Mouse (Mus musculus): ENCODE results near the gene Prss33. TPM values are rescaled to one million over a fixed set of nuclear protein-coding genes. Genes with fewer than 3 reads are reported as not detected.

The Prss33 gene
- total RNA-seq, 2 experiments from 2014 or later = not detected

DNA sequence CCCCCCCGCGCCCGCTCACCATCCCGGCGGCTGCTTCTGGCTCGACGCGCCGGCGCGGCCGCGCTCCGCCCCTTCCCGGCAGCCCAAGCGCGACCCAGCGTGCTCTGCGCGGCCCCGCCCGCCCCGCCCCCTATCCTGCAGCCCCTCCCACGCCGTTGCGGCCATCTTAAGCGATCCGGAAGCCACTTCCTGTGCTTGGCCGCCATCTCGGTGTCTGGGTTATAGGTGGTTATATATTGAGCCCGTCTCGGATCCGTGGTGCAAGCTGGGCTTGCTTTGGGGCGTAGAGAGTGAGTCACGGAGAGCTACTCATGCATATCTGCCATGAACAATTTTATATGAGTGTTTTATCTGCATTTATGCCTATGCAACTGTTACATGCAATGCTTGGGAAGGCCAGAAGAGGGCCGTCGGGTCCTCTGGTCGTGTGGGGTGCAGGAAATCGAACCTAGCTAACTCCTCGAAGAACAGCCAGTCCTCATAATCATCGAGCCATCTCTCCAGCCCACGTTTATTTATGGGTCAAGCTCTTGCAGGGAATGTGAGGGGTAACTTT lies 6.7 kb downstream of the Prss33 start, which contains the start of gene Elob:
Gene Elob (minus strand): TSS at position 73 of the 556 bp plus-strand sequence.
- ATAC-seq (replicated peaks; ENCODE audit: low FRiP score, low TSS enrichment, poor library complexity, severe bottlenecking) = peak; percentile 72

- peak; percentile 52 for ATAC-seq (replicated peaks; ENCODE audit: low FRiP score, low TSS enrichment, poor library complexity, severe bottlenecking)
Observed at GRCm38 (mm10) chr17:23828271-23829001, 7.4 kb downstream of the Prss33 start.

GRCm38 (mm10) chr17:23825591-23825990 lies 10.3 kb downstream of the Prss33 start:
- no peak for ATAC-seq (replicated peaks; ENCODE audit: low FRiP score, low TSS enrichment, poor library complexity, severe bottlenecking)

DNA sequence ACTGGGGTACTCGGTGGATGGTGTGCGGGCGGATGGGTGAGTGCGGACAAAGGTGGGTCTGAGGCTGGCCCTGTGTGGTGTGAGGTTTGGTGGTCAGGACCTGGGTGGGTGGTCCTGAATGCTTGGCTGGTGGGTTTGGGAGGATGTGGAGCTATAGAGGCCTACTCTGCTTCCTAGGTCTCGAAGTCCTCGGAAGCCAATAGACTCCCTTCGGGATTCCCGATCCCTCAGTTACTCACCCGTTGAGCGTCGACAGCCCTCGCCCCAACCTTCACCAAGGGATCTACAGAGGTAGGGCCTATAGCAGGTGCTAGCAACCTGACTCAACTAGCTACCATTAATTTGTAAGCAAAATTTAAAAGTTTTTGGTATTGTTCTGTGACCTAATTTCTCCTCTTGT lies 12.2 kb downstream of the Prss33 start:
- no peak for ATAC-seq (replicated peaks; ENCODE audit: low FRiP score, low TSS enrichment, poor library complexity, severe bottlenecking)

DNA sequence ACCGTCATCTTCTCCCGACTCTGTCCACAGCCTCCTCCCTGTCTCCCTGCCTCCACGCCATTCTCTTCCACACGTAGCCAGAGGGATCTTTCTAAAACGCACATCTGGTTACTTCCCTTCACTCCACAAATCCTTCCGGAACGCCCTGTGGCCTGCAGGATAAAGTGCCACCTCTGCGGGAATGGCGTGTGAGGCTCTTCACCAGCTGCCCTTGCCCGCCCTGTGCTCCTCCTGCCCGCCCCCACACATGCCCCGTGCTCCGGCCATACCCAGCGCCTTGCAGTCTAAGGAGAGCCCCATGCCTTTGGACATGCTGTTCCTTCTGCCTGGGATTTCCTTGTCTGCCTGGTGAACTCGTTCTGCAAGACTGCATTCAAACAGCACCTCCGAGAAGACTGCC lies 12.8 kb downstream of the Prss33 start:
- ATAC-seq (replicated peaks; ENCODE audit: low FRiP score, low TSS enrichment, poor library complexity, severe bottlenecking) = no peak

DNA sequence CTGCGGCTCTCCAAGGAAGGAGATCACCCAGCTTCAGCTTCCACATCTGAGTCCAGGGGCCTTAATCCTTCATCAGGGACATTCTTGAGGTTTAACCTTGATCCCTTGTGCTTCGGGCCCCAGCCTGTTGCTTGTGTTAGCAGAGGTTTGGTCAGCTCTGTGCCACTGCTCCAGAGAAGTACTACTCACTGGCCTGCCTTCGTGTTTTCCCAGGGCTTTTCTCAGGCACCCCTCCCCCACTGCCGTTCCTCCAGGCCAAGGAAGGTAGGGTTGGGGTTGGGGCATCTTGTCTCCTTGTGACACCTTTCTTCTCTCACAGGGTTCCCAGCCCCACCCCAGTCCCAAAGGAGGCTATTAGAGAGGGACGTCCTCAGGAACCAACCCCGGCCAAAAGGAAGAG lies 13.8 kb downstream of the Prss33 start:
- no peak for ATAC-seq (replicated peaks; ENCODE audit: low FRiP score, low TSS enrichment, poor library complexity, severe bottlenecking)

- no peak for ATAC-seq (replicated peaks; ENCODE audit: low FRiP score, low TSS enrichment, poor library complexity, severe bottlenecking)
Observed at GRCm38 (mm10) chr17:23820731-23821130, 15.1 kb downstream of the Prss33 start.

GRCm38 (mm10) chr17:23819235-23819634 lies 16.6 kb downstream of the Prss33 start:
- no peak for ATAC-seq (replicated peaks; ENCODE audit: low FRiP score, low TSS enrichment, poor library complexity, severe bottlenecking)

GRCm38 (mm10) chr17:23818579-23818978 lies 17.3 kb downstream of the Prss33 start:
- no peak for ATAC-seq (replicated peaks; ENCODE audit: low FRiP score, low TSS enrichment, poor library complexity, severe bottlenecking)

- ATAC-seq (replicated peaks; ENCODE audit: low FRiP score, low TSS enrichment, poor library complexity, severe bottlenecking) = no peak
Observed at GRCm38 (mm10) chr17:23815641-23816040, 20.2 kb downstream of the Prss33 start.

- no peak for ATAC-seq (replicated peaks; ENCODE audit: low FRiP score, low TSS enrichment, poor library complexity, severe bottlenecking)
Observed at GRCm38 (mm10) chr17:23807918-23808317, 27.9 kb downstream of the Prss33 start.

DNA sequence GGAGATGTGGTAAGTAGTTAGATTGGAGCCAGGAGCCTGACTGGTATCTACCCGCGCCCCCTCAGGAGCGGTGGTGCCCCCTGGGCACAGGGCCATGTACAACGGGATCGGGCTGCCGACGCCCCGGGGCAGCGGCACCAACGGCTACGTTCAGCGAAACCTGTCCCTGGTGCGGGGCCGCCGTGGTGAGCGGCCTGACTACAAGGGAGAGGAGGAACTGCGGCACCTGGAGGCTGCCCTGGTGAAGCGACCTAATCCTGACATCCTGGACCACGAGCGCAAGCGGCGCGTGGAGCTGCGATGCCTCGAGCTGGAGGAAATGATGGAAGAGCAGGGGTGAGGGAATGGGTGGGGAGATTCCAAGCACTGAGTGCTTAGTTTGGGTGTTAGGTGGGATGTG lies 29.0 kb downstream of the Prss33 start:
- ATAC-seq (replicated peaks; ENCODE audit: low FRiP score, low TSS enrichment, poor library complexity, severe bottlenecking) = peak; percentile 27

- no peak for ATAC-seq (replicated peaks; ENCODE audit: low FRiP score, low TSS enrichment, poor library complexity, severe bottlenecking)
Observed at GRCm38 (mm10) chr17:23804426-23805085, 31.3 kb downstream of the Prss33 start.

DNA sequence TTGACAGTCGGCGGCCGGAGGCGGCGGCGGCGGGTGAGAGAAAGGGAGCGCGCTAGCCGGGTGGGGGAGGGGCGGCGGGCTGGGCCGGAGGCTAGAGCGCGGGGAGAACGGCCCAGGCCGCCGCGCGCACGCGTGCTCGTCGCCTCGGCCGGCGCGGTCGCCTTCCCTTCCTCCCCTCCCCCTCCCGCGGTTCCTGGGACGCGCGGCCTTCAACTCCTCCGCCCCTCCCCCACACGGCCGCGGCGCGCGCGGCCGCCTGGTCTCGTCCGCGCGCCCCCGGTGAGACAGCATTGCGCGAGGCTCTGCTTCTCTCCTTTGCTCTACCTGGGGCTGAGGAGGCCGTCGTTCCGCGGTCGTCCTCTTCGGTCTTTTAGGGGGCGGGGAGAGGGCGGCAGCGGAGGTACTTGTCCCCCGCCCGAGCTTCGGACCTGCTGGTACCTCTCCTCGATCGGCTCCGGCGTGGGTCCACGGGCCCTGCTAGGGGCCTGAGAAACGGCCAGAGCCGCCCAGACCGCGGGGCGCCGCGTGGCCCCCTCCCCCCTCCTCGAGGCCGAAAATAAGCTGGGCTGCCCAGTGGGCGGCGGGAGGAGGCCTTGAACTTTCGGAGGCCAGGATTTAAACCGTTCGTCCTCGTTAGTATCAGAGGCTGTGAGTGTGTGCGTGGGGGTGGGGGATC lies 32.4 kb downstream of the Prss33 start:
- 0 out of 2 replicates have a peak, but pooled peaks have one; percentile 11 for ATAC-seq (replicated peaks; ENCODE audit: low FRiP score, low TSS enrichment, poor library complexity, severe bottlenecking)

DNA sequence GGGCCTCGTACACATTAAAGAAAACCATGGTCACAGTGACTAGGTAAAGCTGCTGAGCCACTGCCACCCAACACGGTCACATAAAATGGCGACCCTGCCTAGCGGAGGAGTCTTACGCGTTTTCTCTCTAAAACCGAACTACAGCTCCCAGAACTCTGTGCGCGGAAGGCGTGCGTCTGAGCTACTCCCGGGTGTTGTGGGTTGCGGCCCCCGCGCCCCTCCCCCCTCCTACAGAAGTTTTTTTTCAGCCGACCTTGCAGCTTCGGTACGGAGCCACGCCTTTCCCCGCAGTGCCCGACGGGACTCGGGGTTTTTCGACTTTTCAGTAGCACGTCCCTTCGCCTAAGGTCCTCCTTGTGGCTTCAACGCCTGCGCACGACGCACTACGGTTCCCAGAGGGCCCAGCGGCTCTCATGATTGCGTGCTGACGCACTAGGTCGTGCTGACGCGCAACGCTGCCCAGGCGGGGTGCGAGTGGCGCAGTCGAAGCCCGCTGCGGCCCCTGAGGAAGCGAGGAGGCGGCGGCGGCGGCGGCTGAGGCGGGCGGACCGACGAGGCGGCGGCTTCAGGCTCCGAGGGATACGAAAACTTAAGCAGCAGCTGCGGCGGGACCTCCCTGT lies 33.0 kb downstream of the Prss33 start:
- peak; percentile 95 for ATAC-seq (replicated peaks; ENCODE audit: low FRiP score, low TSS enrichment, poor library complexity, severe bottlenecking)

DNA sequence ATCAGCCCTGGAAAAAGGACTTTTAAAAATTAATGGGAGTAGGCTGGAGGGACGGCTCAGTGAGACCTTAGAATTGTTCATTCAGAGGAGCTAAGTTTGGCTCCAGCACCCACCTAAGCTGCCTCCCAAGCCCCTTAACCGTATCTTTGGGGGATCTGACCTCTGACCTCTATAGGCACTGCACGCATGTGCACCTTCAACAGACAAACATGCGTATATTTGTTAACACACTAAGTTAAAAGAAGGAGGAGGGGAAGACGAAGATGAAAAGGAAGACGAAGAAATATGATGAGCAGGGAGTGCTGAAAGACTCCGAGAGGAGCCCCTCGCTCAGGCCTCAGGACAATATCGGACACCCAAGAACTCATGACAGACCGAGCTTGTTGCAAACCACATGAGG lies 34.2 kb downstream of the Prss33 start:
- ATAC-seq (replicated peaks; ENCODE audit: low FRiP score, low TSS enrichment, poor library complexity, severe bottlenecking) = no peak

DNA sequence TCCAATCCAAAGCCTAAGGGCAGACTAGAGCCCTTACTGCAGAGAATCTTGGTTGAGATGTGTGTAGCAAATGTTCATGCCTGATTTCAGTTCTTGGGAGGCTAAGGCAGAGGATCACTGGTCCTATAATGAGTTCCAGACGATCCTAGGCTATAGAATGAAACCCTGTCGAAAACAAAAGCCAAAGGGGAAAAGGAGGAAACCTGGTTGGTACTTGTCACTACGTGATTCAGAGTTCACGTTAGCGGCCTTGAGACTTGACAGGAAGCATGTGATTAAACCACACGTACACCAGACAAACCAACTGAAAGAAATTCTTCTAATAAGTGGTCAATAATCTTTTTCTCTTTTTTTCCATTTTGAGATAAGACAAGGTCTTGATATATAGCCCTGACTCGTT lies 38.5 kb downstream of the Prss33 start:
- no peak for ATAC-seq (replicated peaks; ENCODE audit: low FRiP score, low TSS enrichment, poor library complexity, severe bottlenecking)

- no peak for ATAC-seq (replicated peaks; ENCODE audit: low FRiP score, low TSS enrichment, poor library complexity, severe bottlenecking)
Observed at GRCm38 (mm10) chr17:23795323-23795722, 40.5 kb downstream of the Prss33 start.

DNA sequence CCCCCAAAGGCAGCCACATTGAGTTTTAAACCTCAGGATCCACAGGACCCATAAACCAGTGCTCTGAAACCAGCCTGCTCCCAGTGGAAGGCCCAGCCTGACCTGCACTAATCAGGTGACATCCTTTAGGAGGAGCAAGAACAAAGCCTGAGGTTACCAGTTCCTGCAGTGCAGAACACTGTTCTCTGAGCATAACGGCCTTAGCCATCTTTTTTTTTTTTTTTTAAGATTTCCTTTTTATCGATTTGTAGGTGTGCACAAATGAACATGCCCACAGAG lies 44.8 kb downstream of the Prss33 start:
- ATAC-seq (replicated peaks; ENCODE audit: low FRiP score, low TSS enrichment, poor library complexity, severe bottlenecking) = peak; percentile 13; the same call in 1 of the 2 replicates
